Mouse (Mus musculus) olfactory bulb, adult 2 months (tissue): ENCODE results near the gene Cxcl17. TPM values are rescaled to one million over a fixed set of nuclear protein-coding genes. Genes with fewer than 3 reads are reported as not detected.
"Not testable (repeated sequence)": the region's sequence is repeated elsewhere in the genome, so short reads cannot be mapped to it uniquely, and the experiment has no call there.

Experiments used
- H3K27ac ChIP-seq: fragments of 200-500 bp; 2 replicates; pipeline ENCODE4 v1.5.1; 2012; ENCODE audit warnings: low read depth, low read length; ENCODE audit not compliant: insufficient read depth
- H3K4me1 ChIP-seq: fragments of 200-500 bp; 2 replicates; pipeline ENCODE4 v1.6.1; 2012; ENCODE audit warnings: low read length; ENCODE audit not compliant: control insufficient read depth, insufficient read depth
- H3K4me3 ChIP-seq: fragments of 200-500 bp; 2 replicates; pipeline ENCODE4 v1.5.1; 2012; ENCODE audit warnings: mild to moderate bottlenecking, low read depth, low read length, moderate library complexity; ENCODE audit not compliant: insufficient read depth
- CTCF ChIP-seq: fragments of 200-500 bp; IDR thresholded peaks from 2 replicates; pipeline ENCODE4 v1.5.1; 2012; ENCODE audit warnings: low read depth, mild to moderate bottlenecking, low read length, moderate library complexity; ENCODE audit not compliant: insufficient read depth
- POLR2A ChIP-seq: fragments of 200-500 bp; IDR thresholded peaks from 2 replicates; pipeline ENCODE4 v1.6.1; 2012; ENCODE audit warnings: mild to moderate bottlenecking, low read depth, low read length, moderate library complexity; ENCODE audit not compliant: insufficient read depth
- WGBS: fragments of 180-500 bp; shearing (Covaris S2); methylation state at CpG from one replicate; pipeline ENCODE4 v1.1.7; 2018; 5-methylcytosine and 5-hydroxymethylcytosine counted together
- polyA plus RNA-seq: library from polyadenylated mRNA; stranded (reverse); fragments of >200 nt; gene quantifications from 2 replicates; pipeline ENCODE4 v1.2.4, GENCODE M21; 2012; ENCODE audit warnings: low replicate concordance; ENCODE audit not compliant: missing spikeins, insufficient read depth, insufficient read length

Gene Cxcl17
- polyA plus RNA-seq, 1 experiment, result not detected

DNA sequence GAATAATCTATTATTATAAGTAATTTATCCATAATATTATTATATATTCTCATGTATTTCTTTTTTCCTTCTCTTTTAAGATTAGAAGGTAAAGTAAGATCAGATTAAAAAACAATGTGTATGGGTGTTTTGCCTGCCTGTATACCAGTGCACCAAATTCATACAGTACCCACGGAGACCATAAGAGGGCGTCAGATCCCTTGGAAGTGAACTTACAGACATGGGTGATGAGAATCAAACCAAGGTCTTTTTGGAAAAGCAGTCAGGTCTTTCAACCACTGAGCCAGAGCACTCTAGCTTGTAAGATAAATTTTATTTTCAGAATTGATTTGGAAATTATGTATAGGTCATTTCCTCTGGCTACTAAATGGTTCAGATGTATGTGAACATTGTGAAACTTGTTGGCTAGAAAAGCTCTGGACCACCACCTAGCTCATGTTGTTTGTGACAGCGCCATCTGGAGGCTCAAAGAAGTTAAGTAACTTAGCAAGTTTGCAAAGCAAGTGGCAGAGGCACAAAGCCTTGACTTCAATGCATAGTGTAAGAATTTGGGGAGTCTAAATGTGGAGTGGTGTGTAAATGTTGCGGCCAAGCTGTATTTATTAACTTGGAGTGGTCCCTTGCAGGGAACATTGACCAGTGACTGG is 3.4 kb downstream of the Cxcl17 start:
- Histone ChIP-seq H3K4me3 (no peak overlapping the region), H3K4me1 (no peaks in the 10 kb centered on the region), H3K27ac (no peak overlapping the region)
- WGBS, result 54% methylated on average over 4 of the region's 4 CpGs
- TF ChIP-seq POLR2A (no peak), CTCF (no peak)

DNA sequence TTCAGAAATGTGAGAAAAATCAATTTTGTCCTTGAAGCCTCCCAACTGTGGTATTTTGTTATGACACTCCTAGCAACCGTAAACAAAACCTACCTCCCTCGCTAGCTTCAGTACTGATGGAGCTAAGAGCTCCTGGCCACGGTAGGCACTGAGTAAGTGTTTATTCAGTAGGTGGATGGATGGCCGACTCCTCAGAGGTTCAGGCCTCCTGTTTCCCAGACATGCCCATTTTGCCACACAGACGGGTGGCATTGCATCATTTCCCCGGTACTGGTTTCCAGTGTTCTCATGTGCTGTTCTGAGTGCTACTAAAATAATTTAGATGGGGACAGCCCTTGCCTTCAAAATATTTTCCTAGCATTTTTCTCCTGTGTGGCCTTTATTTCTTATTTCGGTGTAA is 6.2 kb downstream of the Cxcl17 start:
- TF ChIP-seq POLR2A (no peak), CTCF (no peak)

DNA sequence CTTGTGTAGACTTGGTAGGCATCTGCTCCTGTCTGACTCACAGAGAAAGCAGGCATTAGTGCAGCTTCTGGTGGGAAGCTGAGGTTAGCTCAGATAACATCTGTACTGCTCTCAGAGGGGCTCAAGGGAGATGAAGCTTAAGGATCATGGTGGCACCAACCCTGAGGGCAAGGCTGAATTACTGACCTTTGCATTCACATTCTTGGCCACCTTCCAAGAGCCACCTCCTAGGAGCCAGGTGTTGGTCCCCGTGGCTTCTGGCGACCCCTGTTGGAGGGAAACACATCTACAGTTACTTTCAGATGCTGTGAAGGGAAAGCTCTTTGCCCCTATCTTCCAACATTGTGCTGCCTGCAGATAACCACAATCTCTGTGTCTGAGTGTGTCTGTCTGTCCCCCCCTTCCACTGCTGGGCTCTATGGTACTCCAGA is 10.0 kb downstream of the Cxcl17 start:
- Histone ChIP-seq H3K4me1 (0 out of 2 replicates have a peak, but pooled peaks cover 3% of the 10 kb centered on the region), H3K4me3 (no peak overlapping the region), H3K27ac (no peak overlapping the region)
- TF ChIP-seq POLR2A (no peak), CTCF (peak; percentile 38; the same call in 1 of the 2 replicates)
- WGBS, result 4% methylated on average over 2 of the region's 2 CpGs

More for the DNA sequence above, 6.2 kb downstream of the Cxcl17 start:
- Histone ChIP-seq H3K4me1 (0 out of 2 replicates have a peak, but pooled peaks cover 3% of the 10 kb centered on the region), H3K4me3 (no peak overlapping the region), H3K27ac (no peak overlapping the region)
- WGBS, result 89% methylated on average over 7 of the region's 7 CpGs

DNA sequence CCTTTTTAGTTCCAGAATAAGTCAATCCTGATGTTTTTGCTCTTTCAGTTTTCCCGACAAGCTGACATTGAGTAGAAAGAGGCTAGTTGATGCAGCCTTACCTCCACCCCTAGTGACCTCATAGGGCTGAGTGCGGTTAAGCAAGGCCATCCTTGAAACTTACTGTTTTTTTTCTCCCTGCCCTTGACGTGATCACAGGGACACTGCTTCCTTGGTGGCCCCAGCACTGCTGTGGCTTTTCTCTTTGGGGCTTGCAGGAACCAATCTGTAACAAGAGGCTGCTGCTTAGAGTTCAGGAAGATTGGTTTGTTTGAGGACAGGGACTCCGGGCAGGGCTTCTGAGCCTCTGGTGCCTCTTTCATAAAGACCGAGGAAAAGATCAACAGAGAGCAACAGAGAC is 10.7 kb downstream of the Cxcl17 start:
- Histone ChIP-seq H3K27ac (no peak overlapping the region), H3K4me3 (no peak overlapping the region), H3K4me1 (0 out of 2 replicates have a peak, but pooled peaks cover 3% of the 10 kb centered on the region)
- WGBS, result 57% methylated on average over 5 of the region's 5 CpGs
- no peak for TF ChIP-seq POLR2A
- TF ChIP-seq CTCF, result no peak

DNA sequence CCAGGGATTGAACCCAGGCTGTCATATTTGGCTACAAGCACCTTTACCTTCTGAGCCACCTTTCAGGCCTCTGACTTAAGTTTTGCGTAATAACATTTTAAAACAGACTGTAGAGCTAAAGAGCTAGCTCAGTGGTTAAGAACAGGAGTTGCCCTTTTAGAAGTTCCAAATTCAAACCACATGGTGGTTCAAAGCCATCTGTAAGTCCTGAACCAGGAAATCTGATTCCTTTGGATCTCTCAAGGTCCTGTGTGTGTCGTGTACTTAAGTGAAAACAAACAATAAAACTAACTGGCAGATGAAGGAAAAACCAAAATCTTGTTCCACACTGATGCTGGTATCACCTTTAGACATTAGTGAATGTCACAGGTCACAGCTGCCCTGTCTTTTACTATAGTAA is 11.1 kb downstream of the Cxcl17 start:
- Histone ChIP-seq H3K4me3 (no peak overlapping the region), H3K4me1 (peaks cover 6% of the 10 kb centered on the region), H3K27ac (no peak overlapping the region)
- TF ChIP-seq CTCF (no peak), POLR2A (no peak)
- WGBS, result 88% methylated on average over 2 of the region's 2 CpGs

DNA sequence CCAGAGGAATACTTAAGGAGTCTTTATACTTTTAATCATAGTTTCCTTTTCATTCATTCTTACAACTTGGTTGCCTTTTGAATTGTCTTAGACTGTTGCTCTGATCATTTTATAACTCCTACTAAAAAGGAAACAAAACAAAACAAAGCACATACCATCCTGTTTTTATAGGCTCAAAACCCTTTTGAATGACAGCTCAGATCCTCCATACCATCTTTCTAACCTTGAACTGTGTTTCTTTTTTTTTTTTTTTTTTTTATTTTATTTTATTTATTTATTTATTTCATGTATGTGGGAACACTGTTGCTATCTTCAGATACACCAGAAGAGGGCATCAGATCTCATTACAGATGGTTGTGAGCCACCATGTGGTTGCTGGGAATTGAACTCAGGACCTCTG is 13.7 kb downstream of the Cxcl17 start:
- H3K27ac ChIP-seq, H3K4me3 ChIP-seq: not testable (repeated sequence)
- peaks cover 14% of the 10 kb centered on the region for H3K4me1 ChIP-seq

DNA sequence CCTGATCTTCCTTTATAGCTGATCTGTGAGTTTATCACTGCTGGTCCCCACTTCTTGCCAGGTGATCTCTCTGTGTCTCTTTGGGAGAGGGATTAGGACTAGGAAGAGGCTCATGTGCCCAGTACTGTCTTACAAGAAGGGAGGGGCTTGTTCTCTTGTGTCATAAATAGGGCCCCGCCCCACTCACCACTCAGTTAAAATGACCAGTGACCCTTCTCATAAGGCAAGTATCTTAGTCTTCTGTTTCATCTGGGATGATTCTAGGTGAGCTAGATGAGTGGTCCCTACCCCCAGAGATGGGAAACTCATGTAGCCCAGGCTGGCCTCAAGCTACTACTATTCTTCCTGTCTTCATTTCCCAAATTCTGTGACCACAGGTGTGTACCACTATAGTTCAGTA is 14.1 kb downstream of the Cxcl17 start, which contains the start of gene Lipe:
Gene Lipe, minus strand, starts transcription at position 101 of the 400 bp plus-strand sequence.
- peaks cover 18% of the 10 kb centered on the region for H3K4me1 ChIP-seq
- WGBS, result 86% methylated on average over 1 of the region's 1 CpGs
- no peak within 1 kb of the TSS for H3K27ac ChIP-seq
- no peak within 1 kb of the TSS for H3K4me3 ChIP-seq
- TF ChIP-seq CTCF, result no peak
- TF ChIP-seq POLR2A, result no peak

DNA sequence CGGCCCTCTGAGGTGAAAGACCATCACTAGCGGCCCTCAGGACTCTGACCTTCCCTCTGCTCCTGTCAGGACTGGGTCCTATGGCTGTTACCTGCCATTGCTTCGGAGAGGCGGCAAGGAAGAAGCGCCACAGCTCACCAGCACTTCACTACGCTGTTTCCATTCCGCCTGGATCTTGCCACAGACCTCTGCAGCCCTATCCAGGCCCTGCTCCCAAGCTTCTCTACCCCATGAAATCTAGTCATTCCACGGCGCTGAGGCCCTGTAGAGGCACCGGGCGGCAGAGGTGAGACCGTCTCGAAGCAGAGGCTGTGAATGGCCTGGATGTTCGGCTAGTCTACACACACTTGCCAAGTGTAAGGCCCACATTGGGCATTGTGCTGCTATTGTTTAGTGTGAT is 16.1 kb downstream of the Cxcl17 start:
- peak overlapping the region; percentile 59; the same call in 1 of the 2 replicates for H3K27ac ChIP-seq

DNA sequence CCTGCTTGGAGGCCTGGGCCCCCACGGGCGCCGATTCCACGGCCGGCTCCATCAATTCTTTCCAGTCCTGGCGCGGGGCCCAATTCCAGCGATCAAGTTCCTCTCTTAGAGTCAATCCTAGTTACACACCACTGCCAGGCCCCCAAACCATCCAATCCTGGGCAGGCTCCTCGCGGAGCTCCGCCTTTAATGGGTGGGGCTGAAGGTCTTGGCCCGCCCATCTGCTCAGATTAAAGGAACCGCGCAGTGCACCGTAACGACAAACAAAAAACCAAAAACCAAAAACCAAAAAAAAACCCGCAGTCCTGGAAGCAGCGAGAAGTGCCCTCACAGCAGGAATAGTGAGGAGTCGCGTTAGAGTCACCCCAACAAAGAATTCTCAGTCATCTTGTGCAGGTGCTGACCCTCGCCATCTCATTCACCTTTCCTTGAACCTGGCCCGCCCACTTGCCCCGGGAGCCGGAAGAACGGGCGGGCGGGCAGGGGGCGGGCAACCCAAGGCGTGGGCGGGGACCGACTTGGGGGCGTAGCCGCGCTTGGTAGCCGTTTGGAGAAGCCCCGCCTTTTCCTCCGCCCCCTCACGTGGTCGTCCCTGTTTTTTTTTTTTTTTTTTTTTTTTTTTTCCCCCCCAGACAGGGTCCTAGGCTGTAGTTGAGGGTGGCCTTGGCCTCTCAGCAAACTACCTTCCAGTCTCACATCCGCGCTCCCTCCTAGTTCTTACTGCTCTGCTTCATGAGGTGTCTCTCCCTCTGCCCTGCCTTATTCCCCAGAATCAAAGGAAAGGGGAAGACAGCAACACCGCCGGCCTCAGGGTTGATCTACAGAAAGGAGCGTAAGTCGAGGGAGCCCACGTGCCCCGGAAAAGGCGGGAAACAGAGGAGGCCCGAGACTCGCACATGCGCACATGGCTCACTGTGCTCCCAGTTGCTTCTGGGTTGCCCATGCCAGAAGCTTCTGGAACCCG is 16.8 kb downstream of the Cxcl17 start:
- H3K4me1 ChIP-seq, result peaks cover 25% of the 10 kb centered on the region
- WGBS, result 1% methylated on average over 52 of the region's 52 CpGs
- TF ChIP-seq CTCF, result no peak
- TF ChIP-seq POLR2A, result no peak; the same call in 1 of the 2 replicates
- peak overlapping the region; percentile 72 for H3K4me3 ChIP-seq
- H3K27ac ChIP-seq, result peak overlapping the region; percentile 59

More for the DNA sequence above, 16.1 kb downstream of the Cxcl17 start:
- TF ChIP-seq POLR2A (no peak), CTCF (no peak)
- H3K4me3 ChIP-seq, result peak overlapping the region; percentile 72
- H3K4me1 ChIP-seq, result peaks cover 20% of the 10 kb centered on the region
- WGBS, result 91% methylated on average over 14 of the region's 14 CpGs
